9 mouse cellular contexts compared by ENCODE assay signal in the genomic region with DNA sequence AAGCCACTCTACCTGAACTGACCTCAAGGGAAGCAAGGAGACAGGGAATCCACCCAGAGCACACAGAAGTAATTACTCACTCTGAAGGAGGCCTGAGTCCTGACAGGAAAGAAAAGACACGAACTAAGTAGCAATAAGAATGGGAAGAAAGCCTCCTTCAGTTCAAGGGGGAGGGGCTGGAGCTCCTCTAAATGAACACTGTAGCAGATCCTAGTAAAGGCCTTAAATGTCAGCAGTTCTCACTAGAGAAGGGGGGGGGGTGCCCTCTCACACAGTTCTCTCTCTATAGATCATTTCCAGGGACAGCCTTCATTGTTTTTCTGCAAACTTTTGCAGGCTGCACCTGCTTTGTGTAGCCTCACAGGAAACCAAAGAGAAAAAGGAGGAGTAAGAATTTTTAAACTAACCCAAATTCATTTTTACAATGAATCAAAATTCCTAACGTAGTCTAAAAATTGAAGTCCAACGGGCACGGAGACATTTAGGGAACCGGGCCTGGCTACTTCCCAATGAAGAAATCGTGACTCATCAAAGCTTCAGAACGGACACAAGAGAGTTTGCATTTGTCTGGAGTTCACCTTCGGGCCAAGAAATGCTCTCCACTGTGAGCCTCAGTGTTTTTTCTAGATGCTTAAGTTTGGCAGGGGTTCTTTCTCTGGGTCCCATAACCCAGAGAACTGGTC. TPM values are rescaled to one million over a fixed set of nuclear protein-coding genes. Genes with fewer than 3 reads are reported as not detected.
DNase-seq lines count a peak whose midpoint lies in the region; ATAC-seq lines count a peak whose summit lies in the region.
"Had no signal": no experiment of that assay in that cellular context is flagged by ENCODE, and none has a peak within 500 bp of the region (broad histone marks: within the 10 kb centered on the region; RNA-seq: fewer than 3 reads in every experiment).

No protein-coding gene starts in this region.

- H3K27me3 ChIP-seq in heart, embryonic 10.5 days (ENCODE audit: insufficient read depth, poor library complexity, severe bottlenecking): peaks cover 58% of the 10 kb centered on the region
- H3K27me3 ChIP-seq in limb, embryonic 15.5 days: peaks cover 10% of the 10 kb centered on the region
- H3K27me3 ChIP-seq in splenic B cell, adult 2 months (ENCODE audit: control insufficient read depth, insufficient read depth, low read length, poor library complexity, severe bottlenecking): no peaks in the 10 kb centered on the region

- intact Hi-C loops in heart, postnatal 10 days (cut with DNase I): no loop called here

- H3K4me1 ChIP-seq in heart, embryonic 10.5 days: peaks cover 32% of the 10 kb centered on the region
- H3K4me1 ChIP-seq in limb, embryonic 15.5 days: peaks cover 24% of the 10 kb centered on the region

- peak overlapping the region; percentile 93 for H3K4me2 ChIP-seq in limb, embryonic 15.5 days

- DNase-seq in heart, embryonic 10.5 days (ENCODE audit: low spot score): no peak
- DNase-seq in heart, postnatal 4 days: no peak
- DNase-seq in adrenal gland, postnatal 36 days: peak; percentile 63 to 69
- peak; percentile 29 to 36 for DNase-seq in heart, postnatal 10 days
- peak; percentile 5 for DNase-seq in splenic B cell, adult 2 months (ENCODE audit: low read depth, low spot score)
- no peak for DNase-seq in layer of hippocampus, adult 9-11 months
- DNase-seq in cerebellum, adult 11-12 months: no peak

- peak overlapping the region; percentile 73 for H3K4me3 ChIP-seq in heart, embryonic 10.5 days
- H3K4me3 ChIP-seq in limb, embryonic 15.5 days: peak overlapping the region; percentile 54

- H3K9ac ChIP-seq in limb, embryonic 15.5 days: no peak overlapping the region

- no peaks in the 10 kb centered on the region for H3K9me3 ChIP-seq in heart, embryonic 10.5 days
- no peaks in the 10 kb centered on the region for H3K9me3 ChIP-seq in limb, embryonic 15.5 days
- H3K9me3 ChIP-seq: G1E had no signal

- H3K27ac ChIP-seq in heart, embryonic 10.5 days: no peak overlapping the region
- H3K27ac ChIP-seq in limb, embryonic 15.5 days: no peak overlapping the region

- ATAC-seq in limb, embryonic 15.5 days (ENCODE audit: insufficient number of reproducible peaks, low FRiP score, low TSS enrichment, low read depth): no peak

- 38% methylated on average over 8 of the region's 8 CpGs for WGBS in heart, embryonic 10.5 days
- WGBS in limb, embryonic 15.5 days: 28% methylated on average over 8 of the region's 8 CpGs

- H3K36me3 ChIP-seq in heart, embryonic 10.5 days: no peaks in the 10 kb centered on the region
- H3K36me3 ChIP-seq in limb, embryonic 15.5 days: no peaks in the 10 kb centered on the region
- H3K36me3 ChIP-seq in splenic B cell, adult 2 months (ENCODE audit: control insufficient read depth, insufficient read depth, low read length, poor library complexity, severe bottlenecking): no peaks in the 10 kb centered on the region
- H3K36me3 ChIP-seq: G1E had no signal

RNA-seq across cellular contexts. Expression of gene Glis3, which starts 2.7 kb away (rescaled TPM):
- 0.99 and 1.4 TPM in 2 replicates for polyA plus RNA-seq in heart, embryonic 10.5 days (2016; fragmentation: Nextera tagmentation; extraction: Ambion mirVana)
- 1 to 10 TPM; 2.1 to 2.3 TPM for total RNA-seq in heart, postnatal 4 days (2021)
- 10 to 100 TPM; 10.5 to 12.1 TPM for total RNA-seq in adrenal gland, postnatal 36 days (2021)
- 1 to 10 TPM; 1.7 to 2.0 TPM for total RNA-seq in heart, postnatal 10 days (2021)
- 2.7 and 3.0 TPM in 2 replicates for polyA plus RNA-seq in limb, embryonic 15.5 days (2015; fragmentation: Nextera tagmentation; extraction: Ambion mirVana)
- polyA plus RNA-seq: G1E had no signal

Comparison
In these comparisons a context has a peak if more than half of its experiments do, and no peak if none do; other contexts are left out.
1. DNase-seq: peak in adrenal gland, postnatal 36 days (2 of 2), heart, postnatal 10 days (2 of 2) and splenic B cell, adult 2 months (single experiment); none in heart, embryonic 10.5 days (single experiment), heart, postnatal 4 days (single experiment), layer of hippocampus, adult 9-11 months (single experiment) and cerebellum, adult 11-12 months (single experiment).